ENCODE assay signal across 15 mouse cellular contexts in the genomic region with DNA sequence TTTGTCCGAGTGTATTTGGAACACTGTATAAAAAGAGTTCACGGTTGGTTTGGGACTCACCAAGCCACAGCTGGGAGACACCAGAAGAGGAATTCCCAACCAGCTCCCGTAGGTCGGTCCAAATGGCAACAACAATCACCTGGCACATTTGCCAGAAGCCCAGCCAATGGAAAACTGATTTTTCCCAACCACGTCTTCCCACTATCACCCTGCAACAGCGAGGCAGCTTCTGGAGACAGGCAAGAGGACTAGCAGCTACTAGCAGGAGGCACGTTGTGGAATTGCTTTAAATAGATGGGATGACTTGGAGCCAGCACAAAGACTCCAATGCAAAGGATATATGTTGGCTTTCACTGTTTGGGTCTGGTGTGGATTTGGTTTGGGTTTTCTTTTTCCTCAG.
DNase-seq lines count a peak whose midpoint lies in the region; ATAC-seq lines count a peak whose summit lies in the region.
"Had no signal": no experiment of that assay in that cellular context is flagged by ENCODE, and none has a peak within 500 bp of the region (broad histone marks: within the 10 kb centered on the region; RNA-seq: fewer than 3 reads in every experiment).

No protein-coding gene starts in this region.

- peak overlapping the region; percentile 46 for H3K9ac ChIP-seq in forebrain, embryonic 14.5 days (ENCODE audit: low read length)
- peak overlapping the region; percentile 52 for H3K9ac ChIP-seq in hindbrain, embryonic 15.5 days
- peak overlapping the region; percentile 53 for H3K9ac ChIP-seq in neural tube, embryonic 14.5 days (replicated peaks; ENCODE audit: low read depth, low read length)

- peak; percentile 31 to 55 for DNase-seq in left cerebral cortex, postnatal 25 days (ENCODE audit: low spot score in 2 of 2)
- DNase-seq in left cerebral cortex, adult 11 months (ENCODE audit: low spot score), result no peak
- DNase-seq in forebrain, embryonic 14.5 days (ENCODE audit: low spot score), result peak; percentile 42
- no peak for DNase-seq in lung, postnatal 25 days (ENCODE audit: low spot score)
- DNase-seq in liver, result no peak
- DNase-seq: adrenal gland, postnatal 10 days; gastrocnemius, postnatal 36 days; heart, postnatal 10 days; kidney, adult 11 months; kidney, postnatal 36 days had no signal

- no peaks in the 10 kb centered on the region for H3K9me3 ChIP-seq in forebrain, embryonic 14.5 days (replicated peaks; ENCODE audit: control insufficient read depth, low read length)
- no peaks in the 10 kb centered on the region for H3K9me3 ChIP-seq in hindbrain, embryonic 15.5 days
- H3K9me3 ChIP-seq in neural tube, embryonic 14.5 days (ENCODE audit: control insufficient read depth, low read length), result no peaks in the 10 kb centered on the region

- peak overlapping the region; percentile 68 for H3K27ac ChIP-seq in forebrain, embryonic 14.5 days (ENCODE audit: low read depth, low read length)
- H3K27ac ChIP-seq in hindbrain, embryonic 15.5 days (replicated peaks), result peak overlapping the region; percentile 85
- peak overlapping the region; percentile 64 for H3K27ac ChIP-seq in neural tube, embryonic 14.5 days (ENCODE audit: low read depth, low read length)

- WGBS in forebrain, embryonic 14.5 days, result 55% methylated on average over 7 of the region's 7 CpGs
- 49% methylated on average over 7 of the region's 7 CpGs for WGBS in hindbrain, embryonic 15.5 days
- 60% methylated on average over 7 of the region's 7 CpGs for WGBS in neural tube, embryonic 14.5 days

- H3K4me1 ChIP-seq in forebrain, embryonic 14.5 days (ENCODE audit: control insufficient read depth, insufficient read depth, low read length), result peaks cover 35% of the 10 kb centered on the region
- H3K4me1 ChIP-seq in hindbrain, embryonic 15.5 days (replicated peaks), result peaks cover 45% of the 10 kb centered on the region
- H3K4me1 ChIP-seq in neural tube, embryonic 14.5 days (ENCODE audit: control insufficient read depth, insufficient read depth, low read length), result peaks cover 13% of the 10 kb centered on the region

- H3K27me3 ChIP-seq in forebrain, embryonic 14.5 days (replicated peaks; ENCODE audit: control insufficient read depth, insufficient read depth, low read length), result no peaks in the 10 kb centered on the region
- no peaks in the 10 kb centered on the region for H3K27me3 ChIP-seq in hindbrain, embryonic 15.5 days
- no peaks in the 10 kb centered on the region for H3K27me3 ChIP-seq in neural tube, embryonic 14.5 days (ENCODE audit: control insufficient read depth, insufficient read depth, low read length)
- H3K27me3 ChIP-seq: CH12.LX had no signal

- ATAC-seq in forebrain, embryonic 14.5 days, result no peak
- no peak for ATAC-seq in hindbrain, embryonic 15.5 days (ENCODE audit: low FRiP score, low read depth)
- no peak for ATAC-seq in neural tube, embryonic 14.5 days (ENCODE audit: low read depth)
- ATAC-seq: lung, postnatal 0 days had no signal

- intact Hi-C loops in left cerebral cortex, postnatal 25 days (cut with DNase I), result no loop called here

- peak overlapping the region; percentile 59 for H3K4me2 ChIP-seq in forebrain, embryonic 14.5 days (ENCODE audit: low read length)
- peak overlapping the region; percentile 68 for H3K4me2 ChIP-seq in hindbrain, embryonic 15.5 days
- H3K4me2 ChIP-seq in neural tube, embryonic 14.5 days (ENCODE audit: low read depth, low read length), result peak overlapping the region; percentile 49
- H3K4me2 ChIP-seq: liver, embryonic 11.5 days had no signal

- H3K4me3 ChIP-seq in forebrain, embryonic 14.5 days (ENCODE audit: low read depth, low read length), result no peak overlapping the region
- H3K4me3 ChIP-seq in hindbrain, embryonic 15.5 days, result peak overlapping the region; percentile 42
- H3K4me3 ChIP-seq in neural tube, embryonic 14.5 days (ENCODE audit: low read depth, low read length), result peak overlapping the region; percentile 25

- no peaks in the 10 kb centered on the region for H3K36me3 ChIP-seq in forebrain, embryonic 14.5 days (ENCODE audit: control insufficient read depth, insufficient read depth, low read length)
- H3K36me3 ChIP-seq in hindbrain, embryonic 15.5 days, result no peaks in the 10 kb centered on the region
- no peaks in the 10 kb centered on the region for H3K36me3 ChIP-seq in neural tube, embryonic 14.5 days (ENCODE audit: control insufficient read depth, insufficient read depth, low read length)

Comparison
In these comparisons a context has a peak if more than half of its experiments do, and no peak if none do; other contexts are left out.
1. DNase-seq: peak in left cerebral cortex, postnatal 25 days (2 of 2) and forebrain, embryonic 14.5 days (single experiment); none in left cerebral cortex, adult 11 months (single experiment), lung, postnatal 25 days (single experiment) and liver (single experiment).
2. Peak in every context shown above with its lines, with median percentiles within 50 percentile points of each other: H3K27ac ChIP-seq, H3K4me2 ChIP-seq and H3K9ac ChIP-seq.